Mouse (Mus musculus) midbrain, embryonic 16.5 days (tissue): Measurements from ENCODE around the gene Large2. TPM values are rescaled to one million over a fixed set of nuclear protein-coding genes. Genes with fewer than 3 reads are reported as not detected.

Experiments
- ATAC-seq: fragments of 200-750 bp; cut with Nextera tagmentation; 2 replicates; pipeline ENCODE4 v1.8.0; 2017; ENCODE audit warnings: moderate TSS enrichment
- H3K27ac ChIP-seq: fragments of 300-500 bp; sonication (generic); 2 replicates; pipeline ENCODE4 v1.5.1; 2014; ENCODE audit warnings: mild to moderate bottlenecking, low read length, mixed read lengths
- H3K27me3 ChIP-seq: fragments of 300-500 bp; sonication (generic); 2 replicates; pipeline ENCODE4 v1.6.1; 2014; ENCODE audit warnings: low read depth, low read length, mixed read lengths; ENCODE audit not compliant: control insufficient read depth, insufficient read depth
- H3K36me3 ChIP-seq: fragments of 300-500 bp; sonication (generic); 2 replicates; pipeline ENCODE4 v1.6.1; 2014; ENCODE audit warnings: mild to moderate bottlenecking, low read length, moderate library complexity, mixed read lengths; ENCODE audit not compliant: control insufficient read depth, insufficient read depth
- H3K4me1 ChIP-seq: fragments of 300-500 bp; sonication (generic); 2 replicates; pipeline ENCODE4 v1.6.1; 2014; ENCODE audit warnings: mild to moderate bottlenecking, low read length, mixed read lengths; ENCODE audit not compliant: control insufficient read depth, insufficient read depth
- H3K4me2 ChIP-seq: fragments of 300-500 bp; sonication (generic); 2 replicates; pipeline ENCODE4 v1.6.1; 2014; ENCODE audit warnings: mild to moderate bottlenecking, low read length, mixed read lengths
- H3K4me3 ChIP-seq: fragments of 300-500 bp; sonication (generic); 2 replicates; pipeline ENCODE4 v1.5.1; 2014; ENCODE audit warnings: low read depth, mild to moderate bottlenecking, low read length, moderate library complexity, mixed read lengths
- H3K9ac ChIP-seq: fragments of 300-500 bp; sonication (generic); 2 replicates; pipeline ENCODE4 v1.6.1; 2014; ENCODE audit warnings: low read depth, low read length, mixed read lengths
- H3K9me3 ChIP-seq: fragments of 300-500 bp; sonication (generic); replicated peaks from 2 replicates; pipeline ENCODE4 v1.6.1; 2014; ENCODE audit warnings: mild to moderate bottlenecking, low read length, mixed read lengths; ENCODE audit not compliant: control insufficient read depth, poor library complexity, severe bottlenecking
- WGBS: fragments of 180-500 bp; shearing (Covaris S2); extraction: QIAGEN DNeasy Blood & Tissue Kit; methylation state at CpG from one replicate; pipeline ENCODE4 v1.1.7; 2014; 5-methylcytosine and 5-hydroxymethylcytosine counted together
- microRNA-seq: library from miRNA; unstranded; fragments of <30 nt; microRNA quantifications from one replicate; pipeline ENCODE4, GENCODE M21; 2017
- polyA plus RNA-seq: library from polyadenylated mRNA; unstranded; fragments of >200 nt; fragmentation: Nextera tagmentation; extraction: Ambion mirVana; gene quantifications from 2 replicates; pipeline ENCODE4 v1.2.1, GENCODE M21; 2015

The Large2 gene
- polyA plus RNA-seq, 1 experiment from 2014 or later, result 1.9 TPM

GRCm38 (mm10) chr2:92328206-92328605, 46.5 kb downstream of the Large2 start:
- H3K4me3 ChIP-seq, result no peak overlapping the region
- no peak overlapping the region for H3K9ac ChIP-seq
- H3K4me2 ChIP-seq, result no peak overlapping the region
- ATAC-seq, result no peak
- 95% methylated on average over 8 of the region's 8 CpGs for WGBS
- H3K27me3 ChIP-seq, result no peaks in the 10 kb centered on the region
- no peaks in the 10 kb centered on the region for H3K9me3 ChIP-seq
- no peaks in the 10 kb centered on the region for H3K4me1 ChIP-seq
- H3K27ac ChIP-seq, result no peak overlapping the region
- peaks cover 6% of the 10 kb centered on the region for H3K36me3 ChIP-seq

- Histone ChIP-seq H3K9ac (no peak overlapping the region), H3K36me3 (peaks cover 6% of the 10 kb centered on the region), H3K4me2 (no peak overlapping the region), H3K4me3 (no peak overlapping the region), H3K27me3 (no peaks in the 10 kb centered on the region), H3K27ac (no peak overlapping the region), H3K4me1 (no peaks in the 10 kb centered on the region), H3K9me3 (no peaks in the 10 kb centered on the region)
- no peak for ATAC-seq
- WGBS, result 94% methylated on average over 4 of the region's 4 CpGs
These were observed 47.1 kb downstream of the Large2 start for GRCm38 (mm10) chr2:92327601-92328000.

GRCm38 (mm10) chr2:92326221-92326620, 48.4 kb downstream of the Large2 start:
- no peak overlapping the region for H3K27ac ChIP-seq
- ATAC-seq, result no peak
- H3K4me2 ChIP-seq, result no peak overlapping the region
- H3K27me3 ChIP-seq, result no peaks in the 10 kb centered on the region
- H3K9ac ChIP-seq, result no peak overlapping the region
- no peaks in the 10 kb centered on the region for H3K9me3 ChIP-seq
- H3K4me3 ChIP-seq, result no peak overlapping the region
- H3K4me1 ChIP-seq, result no peaks in the 10 kb centered on the region
- 87% methylated on average over 1 of the region's 1 CpGs for WGBS
- H3K36me3 ChIP-seq, result peaks cover 6% of the 10 kb centered on the region

GRCm38 (mm10) chr2:92325676-92326075, 49.0 kb downstream of the Large2 start:
- Histone ChIP-seq H3K9ac (no peak overlapping the region), H3K27me3 (no peaks in the 10 kb centered on the region), H3K4me3 (no peak overlapping the region), H3K36me3 (peaks cover 6% of the 10 kb centered on the region), H3K27ac (no peak overlapping the region), H3K4me2 (no peak overlapping the region), H3K9me3 (no peaks in the 10 kb centered on the region), H3K4me1 (no peaks in the 10 kb centered on the region)
- WGBS, result 89% methylated on average over 7 of the region's 7 CpGs
- no peak for ATAC-seq

GRCm38 (mm10) chr2:92322669-92323068, 52.0 kb downstream of the Large2 start:
- no peak for ATAC-seq
- Histone ChIP-seq H3K9me3 (no peaks in the 10 kb centered on the region), H3K4me3 (no peak overlapping the region), H3K27me3 (no peaks in the 10 kb centered on the region), H3K4me2 (no peak overlapping the region), H3K4me1 (no peaks in the 10 kb centered on the region), H3K9ac (no peak overlapping the region), H3K27ac (no peak overlapping the region), H3K36me3 (peaks cover 3% of the 10 kb centered on the region; the same call in 1 of the 2 replicates)
- WGBS, result 99% methylated on average over 2 of the region's 2 CpGs

- no peaks in the 10 kb centered on the region for H3K9me3 ChIP-seq
- H3K4me1 ChIP-seq, result peaks cover 2% of the 10 kb centered on the region; the same call in 1 of the 2 replicates
- H3K36me3 ChIP-seq, result no peaks in the 10 kb centered on the region
- ATAC-seq, result no peak
- H3K4me2 ChIP-seq, result no peak overlapping the region
- 89% methylated on average over 5 of the region's 5 CpGs for WGBS
- no peaks in the 10 kb centered on the region for H3K27me3 ChIP-seq
- H3K4me3 ChIP-seq, result no peak overlapping the region
- H3K27ac ChIP-seq, result no peak overlapping the region
- H3K9ac ChIP-seq, result no peak overlapping the region
These were observed 57.4 kb downstream of the Large2 start for GRCm38 (mm10) chr2:92317228-92317627.

- WGBS, result 72% methylated on average over 3 of the region's 3 CpGs
- Histone ChIP-seq H3K27ac (no peak overlapping the region), H3K36me3 (no peaks in the 10 kb centered on the region), H3K27me3 (no peaks in the 10 kb centered on the region), H3K4me3 (no peak overlapping the region), H3K9me3 (no peaks in the 10 kb centered on the region), H3K4me2 (no peak overlapping the region), H3K9ac (no peak overlapping the region), H3K4me1 (peaks cover 2% of the 10 kb centered on the region; the same call in 1 of the 2 replicates)
- ATAC-seq, result no peak
These were observed 58.0 kb downstream of the Large2 start for GRCm38 (mm10) chr2:92316652-92317051.

Small RNAs within 50 kb of the gene (microRNA-seq; reads per million reads assigned to microRNA genes)
- 1.7 reads per million, percentile 2 among the genes with 10 or more reads in this experiment for gene Mir7000

Other genes starting within 250 kb of the Large2 start
- gene Pex16, start 193 bp downstream of the Large2 start, polyA plus RNA-seq, result 39.7 and 40.1 TPM in 2 replicates
- 6.1 and 9.5 TPM in 2 replicates for gene 1700029I15Rik, start 7.7 kb upstream of the Large2 start, polyA plus RNA-seq
- gene Mapk8ip1, start 26.4 kb upstream of the Large2 start, polyA plus RNA-seq, result 126 and 129 TPM in 2 replicates
- gene Cry2, start 59.2 kb upstream of the Large2 start, polyA plus RNA-seq, result 51.6 and 53.4 TPM in 2 replicates
- 16.1 and 17.9 TPM in 2 replicates for gene Slc35c1, start 85.7 kb upstream of the Large2 start, polyA plus RNA-seq
- 51.2 and 54.6 TPM in 2 replicates for gene Chst1, start 224.8 kb upstream of the Large2 start, polyA plus RNA-seq